Mouse (Mus musculus): ENCODE measurements around the gene Olfr657.
A peak's percentile ranks its signal among the peaks of the same experiment; 100 is the strongest.

Olfr657 gene

DNA sequence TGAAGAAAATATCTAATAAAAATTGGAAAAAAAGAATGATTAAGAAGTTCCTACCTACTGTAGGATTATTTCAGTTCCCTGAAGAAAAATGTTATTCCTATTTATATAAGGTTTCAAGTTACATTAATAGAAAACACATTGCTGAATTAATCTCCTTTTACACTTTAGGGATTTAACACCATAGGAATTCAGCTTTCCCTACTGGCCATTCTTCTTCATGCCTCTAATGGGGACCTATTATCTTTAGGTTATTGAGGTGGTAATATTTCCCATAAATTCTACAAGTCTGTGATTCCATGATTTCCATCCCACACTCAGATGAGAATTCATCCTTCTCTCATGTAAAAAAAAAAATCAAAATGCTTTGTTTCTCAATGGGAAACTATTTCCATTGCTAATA, at the start of gene Olfr657:
TSS of gene Olfr657 (plus strand) at position 301 of the 400 bp plus-strand sequence.
- DNase-seq (ENCODE audit: low read depth, low spot score), result no peak

- no peak for DNase-seq (ENCODE audit: low read depth, low spot score)
Measured at GRCm38 (mm10) chr7:104577014-104577413, 47.6 kb upstream of the Olfr657 start, which contains the start of gene Olfr653. TSS of gene Olfr653 (plus strand) at chr7:104577314.

- DNase-seq (ENCODE audit: low read depth, low spot score), result no peak
Measured at GRCm38 (mm10) chr7:104580846-104581245, 43.7 kb upstream of the Olfr657 start.

GRCm38 (mm10) chr7:104581429-104581828, 43.2 kb upstream of the Olfr657 start:
- DNase-seq (ENCODE audit: low read depth, low spot score), result no peak

DNA sequence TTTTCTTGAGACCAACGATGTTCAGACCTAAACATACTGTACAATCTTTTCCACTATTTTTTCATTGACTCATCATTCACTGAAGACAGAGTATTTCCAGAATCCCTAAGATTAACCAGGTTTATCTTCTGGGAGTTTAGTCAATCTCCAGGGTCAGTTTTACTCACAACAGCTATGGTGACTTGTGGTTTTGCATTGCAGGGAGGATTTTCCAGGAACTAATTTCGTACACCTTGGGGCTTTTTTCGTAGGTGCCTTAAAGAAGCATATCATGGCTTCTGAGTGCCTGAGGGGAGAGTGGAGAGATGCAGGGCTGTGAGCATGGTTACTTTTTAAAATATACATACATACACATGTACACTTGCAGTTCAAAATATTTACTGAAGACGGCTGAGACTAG, 37.9 kb upstream of the Olfr657 start, which contains the start of gene Olfr654:
TSS of gene Olfr654 (plus strand) at position 301 of the 400 bp plus-strand sequence.
- no peak for DNase-seq (ENCODE audit: low read depth, low spot score)

DNA sequence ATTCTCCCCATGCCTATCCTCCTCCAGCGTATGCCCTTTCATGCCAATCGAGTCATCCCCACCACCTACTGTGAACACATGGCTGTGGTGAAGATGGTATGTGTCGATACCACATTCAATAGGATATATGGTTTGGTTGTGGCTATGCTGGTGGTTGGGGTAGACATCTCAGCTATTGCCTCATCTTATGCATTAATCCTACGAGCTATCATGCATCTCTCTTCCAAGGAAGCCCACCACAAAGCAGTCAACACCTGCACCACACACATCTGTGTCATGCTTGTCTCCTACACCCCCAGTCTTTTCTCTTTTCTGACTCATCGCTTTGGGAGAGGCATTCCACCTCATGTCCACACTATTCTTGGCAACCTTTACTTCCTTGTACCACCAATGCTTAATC, 36.3 kb upstream of the Olfr657 start:
- DNase-seq (ENCODE audit: low read depth, low spot score), result no peak

GRCm38 (mm10) chr7:104601679-104602078, 22.9 kb upstream of the Olfr657 start, which contains the start of gene Olfr655:
TSS of gene Olfr655 (minus strand) at chr7:104601779.
- no peak for DNase-seq (ENCODE audit: low read depth, low spot score)

- DNase-seq (ENCODE audit: low read depth, low spot score), result peak; percentile 73
Measured at GRCm38 (mm10) chr7:104603173-104603572, 21.4 kb upstream of the Olfr657 start.

GRCm38 (mm10) chr7:104604727-104605126, 19.9 kb upstream of the Olfr657 start:
- DNase-seq (ENCODE audit: low read depth, low spot score), result no peak

GRCm38 (mm10) chr7:104613655-104614054, 10.9 kb upstream of the Olfr657 start, which contains the start of gene Olfr656:
TSS of gene Olfr656 (plus strand) at chr7:104613955.
- no peak for DNase-seq (ENCODE audit: low read depth, low spot score)

DNA sequence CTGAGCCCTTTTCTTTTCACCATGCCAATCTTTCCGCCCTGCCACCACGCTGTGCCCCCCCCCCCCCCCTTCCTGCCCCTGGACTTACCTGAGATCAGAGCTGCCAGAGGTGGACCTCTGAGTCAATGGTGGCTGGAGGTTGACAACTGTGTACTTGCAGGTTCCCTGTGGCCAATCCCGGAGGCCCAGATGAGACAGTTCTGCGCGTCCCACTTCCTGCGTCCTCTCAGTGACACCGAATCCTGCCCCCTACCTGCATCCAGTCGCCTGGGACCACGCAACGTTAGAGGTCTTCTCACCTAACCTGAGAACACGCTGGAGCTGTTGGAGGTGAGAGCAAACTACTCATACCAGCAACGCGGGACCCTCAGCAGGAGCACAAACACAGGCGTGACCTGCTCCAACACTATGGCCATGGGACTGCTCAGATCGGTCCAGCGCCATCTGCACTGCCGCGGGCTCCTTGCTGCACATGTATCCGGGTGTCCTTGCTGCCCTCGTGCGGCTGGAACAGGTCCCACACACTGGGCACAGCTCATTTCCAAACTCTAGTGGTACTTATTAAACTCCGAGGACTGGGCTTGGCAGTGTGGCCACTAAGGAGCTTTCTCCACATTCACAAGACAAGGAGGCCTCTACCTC, 22.4 kb downstream of the Olfr657 start, which contains the start of gene Olfr658:
TSS of gene Olfr658 (minus strand) at position 465 of the 642 bp plus-strand sequence.
- DNase-seq (ENCODE audit: low read depth, low spot score), result peak; percentile 68

- DNase-seq (ENCODE audit: low read depth, low spot score), result no peak
Measured at GRCm38 (mm10) chr7:104666453-104666852, 41.9 kb downstream of the Olfr657 start, which contains the start of gene Olfr659. TSS of gene Olfr659 (plus strand) at chr7:104666753.

GRCm38 (mm10) chr7:104686201-104686600, 61.6 kb downstream of the Olfr657 start, which contains the start of gene Olfr661:
TSS of gene Olfr661 (plus strand) at chr7:104686501.
- no peak for DNase-seq (ENCODE audit: low read depth, low spot score)

Measured in ZHBTc4 (cell line).